Mouse (Mus musculus) testis, adult 2 months (tissue): ENCODE measurements around the gene Smg6. TPM values are rescaled to one million over a fixed set of nuclear protein-coding genes. Genes with fewer than 3 reads are reported as not detected.

Source experiments
- H3K27ac ChIP-seq: fragments of 200-500 bp; 2 replicates; pipeline ENCODE4 v1.5.1; 2012; ENCODE audit warnings: low read depth, low read length; ENCODE audit not compliant: control insufficient read depth, insufficient read depth
- H3K27me3 ChIP-seq: fragments of 200-500 bp; 2 replicates; pipeline ENCODE4 v1.6.1; 2012; ENCODE audit warnings: mild to moderate bottlenecking, low read length, moderate library complexity; ENCODE audit not compliant: control insufficient read depth, insufficient read depth
- H3K36me3 ChIP-seq: fragments of 200-500 bp; 2 replicates; pipeline ENCODE4 v1.6.1; 2012; ENCODE audit warnings: mild to moderate bottlenecking, low read length; ENCODE audit not compliant: control insufficient read depth, insufficient read depth
- H3K4me1 ChIP-seq: fragments of 200-500 bp; 2 replicates; pipeline ENCODE4 v1.6.1; 2012; ENCODE audit warnings: low read length; ENCODE audit not compliant: control insufficient read depth, insufficient read depth
- H3K4me3 ChIP-seq: fragments of 200-500 bp; 2 replicates; pipeline ENCODE4 v1.5.1; 2012; ENCODE audit warnings: low read depth, mild to moderate bottlenecking, low read length, moderate library complexity, mixed read lengths; ENCODE audit not compliant: control insufficient read depth
- CTCF ChIP-seq: fragments of 200-500 bp; IDR thresholded peaks from 2 replicates; pipeline ENCODE4 v1.5.1; 2012; ENCODE audit warnings: low read depth, mild to moderate bottlenecking, inconsistent platforms, low read length, moderate library complexity; ENCODE audit not compliant: control insufficient read depth, insufficient read depth, insufficient replicate concordance
- POLR2A ChIP-seq: fragments of 200-500 bp; IDR thresholded peaks from 2 replicates; pipeline ENCODE4 v1.6.1; 2012; ENCODE audit warnings: low read depth, mild to moderate bottlenecking, inconsistent platforms, low read length, moderate library complexity; ENCODE audit not compliant: control insufficient read depth
- polyA plus RNA-seq: library from polyadenylated mRNA; depleted of rRNA; stranded (reverse); fragments of >200 nt; gene quantifications from 2 replicates; pipeline ENCODE4 v1.2.3, GENCODE M21; 2012

Gene Smg6
- polyA plus RNA-seq, 1 experiment: 76.8 TPM

GRCm38 (mm10) chr11:75054878-75055214, 129.2 kb downstream of the Smg6 start:
- no peak overlapping the region for H3K27ac ChIP-seq
- H3K36me3 ChIP-seq: no peaks in the 10 kb centered on the region; the same call in 1 of the 2 replicates
- no peaks in the 10 kb centered on the region; the same call in 1 of the 2 replicates for H3K4me1 ChIP-seq

GRCm38 (mm10) chr11:75062650-75063049, 137.0 kb downstream of the Smg6 start:
- no peak overlapping the region for H3K27ac ChIP-seq
- no peaks in the 10 kb centered on the region; the same call in 1 of the 2 replicates for H3K36me3 ChIP-seq
- TF ChIP-seq CTCF: no peak
- TF ChIP-seq POLR2A: no peak
- H3K27me3 ChIP-seq: no peaks in the 10 kb centered on the region
- no peaks in the 10 kb centered on the region for H3K4me1 ChIP-seq
- H3K4me3 ChIP-seq: no peak overlapping the region

More at GRCm38 (mm10) chr11:75054878-75055214, 129.2 kb downstream of the Smg6 start:
- Histone ChIP-seq H3K27me3 (no peaks in the 10 kb centered on the region), H3K4me3 (no peak overlapping the region)
- TF ChIP-seq POLR2A: no peak
- TF ChIP-seq CTCF: no peak

- Histone ChIP-seq H3K4me1 (no peaks in the 10 kb centered on the region), H3K27ac (no peak overlapping the region), H3K36me3 (no peaks in the 10 kb centered on the region), H3K27me3 (no peaks in the 10 kb centered on the region), H3K4me3 (no peak overlapping the region)
- TF ChIP-seq CTCF (no peak), POLR2A (no peak)
Observed at GRCm38 (mm10) chr11:75064266-75064665, 138.6 kb downstream of the Smg6 start.

- no peaks in the 10 kb centered on the region for H3K27me3 ChIP-seq
- TF ChIP-seq CTCF (no peak), POLR2A (no peak)
- no peak overlapping the region for H3K4me3 ChIP-seq
- H3K4me1 ChIP-seq: no peaks in the 10 kb centered on the region
- H3K27ac ChIP-seq: no peak overlapping the region
- H3K36me3 ChIP-seq: no peaks in the 10 kb centered on the region
Observed at GRCm38 (mm10) chr11:75071352-75071751, 145.7 kb downstream of the Smg6 start.

- no peak for TF ChIP-seq CTCF
- no peak for TF ChIP-seq POLR2A
- Histone ChIP-seq H3K4me1 (no peaks in the 10 kb centered on the region), H3K36me3 (no peaks in the 10 kb centered on the region), H3K27me3 (no peaks in the 10 kb centered on the region), H3K27ac (no peak overlapping the region), H3K4me3 (no peak overlapping the region)
Observed at GRCm38 (mm10) chr11:75072932-75073625, 147.5 kb downstream of the Smg6 start.

GRCm38 (mm10) chr11:75073696-75074095, 148.1 kb downstream of the Smg6 start:
- Histone ChIP-seq H3K4me3 (no peak overlapping the region), H3K36me3 (no peaks in the 10 kb centered on the region), H3K27ac (no peak overlapping the region), H3K27me3 (no peaks in the 10 kb centered on the region), H3K4me1 (no peaks in the 10 kb centered on the region)
- TF ChIP-seq POLR2A (no peak), CTCF (no peak)

GRCm38 (mm10) chr11:75074543-75074942, 148.9 kb downstream of the Smg6 start:
- no peaks in the 10 kb centered on the region for H3K36me3 ChIP-seq
- H3K27ac ChIP-seq: no peak overlapping the region
- H3K27me3 ChIP-seq: no peaks in the 10 kb centered on the region
- no peaks in the 10 kb centered on the region for H3K4me1 ChIP-seq
- no peak overlapping the region for H3K4me3 ChIP-seq
- TF ChIP-seq CTCF (no peak), POLR2A (no peak)

- no peak for TF ChIP-seq CTCF
- no peak for TF ChIP-seq POLR2A
- no peaks in the 10 kb centered on the region for H3K36me3 ChIP-seq
- H3K4me1 ChIP-seq: no peaks in the 10 kb centered on the region
Observed at GRCm38 (mm10) chr11:75078616-75079015, 153.0 kb downstream of the Smg6 start.

More at GRCm38 (mm10) chr11:75078616-75079015, 153.0 kb downstream of the Smg6 start:
- H3K27me3 ChIP-seq: no peaks in the 10 kb centered on the region
- H3K27ac ChIP-seq: no peak overlapping the region
- H3K4me3 ChIP-seq: no peak overlapping the region
